Mouse (Mus musculus) neural tube, embryonic 13.5 days (tissue): ENCODE results near the gene Mapk8ip3. TPM values are rescaled to one million over a fixed set of nuclear protein-coding genes. Genes with fewer than 3 reads are reported as not detected.

Source experiments
- ATAC-seq: fragments of 200-750 bp; cut with Nextera tagmentation; 2 replicates; pipeline ENCODE4 v1.8.0; 2017; ENCODE audit warnings: low read depth, mild to moderate bottlenecking, moderate TSS enrichment, moderate library complexity
- H3K27ac ChIP-seq: fragments of 300-500 bp; sonication (generic); replicated peaks from 2 replicates; pipeline ENCODE4 v1.5.1; 2015; ENCODE audit warnings: moderate library complexity, mild to moderate bottlenecking, inconsistent platforms
- H3K27me3 ChIP-seq: fragments of 300-500 bp; sonication (generic); 2 replicates; pipeline ENCODE4 v1.6.1; 2015; ENCODE audit warnings: mild to moderate bottlenecking, inconsistent platforms
- H3K36me3 ChIP-seq: fragments of 300-500 bp; sonication (generic); 2 replicates; pipeline ENCODE4 v1.6.1; 2015; ENCODE audit warnings: mild to moderate bottlenecking, inconsistent platforms
- H3K4me1 ChIP-seq: fragments of 300-500 bp; sonication (generic); replicated peaks from 2 replicates; pipeline ENCODE4 v1.6.1; 2015; ENCODE audit warnings: inconsistent platforms
- H3K4me2 ChIP-seq: fragments of 300-500 bp; sonication (generic); 2 replicates; pipeline ENCODE4 v1.6.1; 2015; ENCODE audit warnings: inconsistent platforms, mild to moderate bottlenecking, moderate library complexity
- H3K4me3 ChIP-seq: fragments of 300-500 bp; sonication (generic); 2 replicates; pipeline ENCODE4 v1.5.1; 2015; ENCODE audit warnings: mild to moderate bottlenecking, inconsistent platforms
- H3K9ac ChIP-seq: fragments of 300-500 bp; sonication (generic); 2 replicates; pipeline ENCODE4 v1.6.1; 2015; ENCODE audit warnings: moderate library complexity, mild to moderate bottlenecking, inconsistent platforms
- H3K9me3 ChIP-seq: fragments of 300-500 bp; sonication (generic); 2 replicates; pipeline ENCODE4 v1.6.1; 2016; ENCODE audit warnings: inconsistent platforms
- WGBS: fragments of 180-500 bp; shearing (Covaris S2); methylation state at CpG from one replicate; pipeline ENCODE4 v1.1.7; 2015; 5-methylcytosine and 5-hydroxymethylcytosine counted together
- polyA plus RNA-seq: library from polyadenylated mRNA; unstranded; fragments of >200 nt; fragmentation: Nextera tagmentation; extraction: Ambion mirVana; gene quantifications from 2 replicates; pipeline ENCODE4 v1.2.1, GENCODE M21; 2015

The Mapk8ip3 gene
- polyA plus RNA-seq, 1 experiment from 2014 or later, result 85.8 TPM

GRCm38 (mm10) chr17:24935666-24936065, 1.1 kb downstream of the Mapk8ip3 start:
- peaks cover 34% of the 10 kb centered on the region for H3K4me1 ChIP-seq
- H3K9me3 ChIP-seq, result no peaks in the 10 kb centered on the region
- H3K9ac ChIP-seq, result peak overlapping the region; percentile 98
- no peaks in the 10 kb centered on the region for H3K27me3 ChIP-seq
- no peak for ATAC-seq
- H3K36me3 ChIP-seq, result peaks cover 20% of the 10 kb centered on the region
- H3K4me3 ChIP-seq, result peak overlapping the region; percentile 80
- H3K4me2 ChIP-seq, result peak overlapping the region; percentile 93
- no peak overlapping the region; the same call in 1 of the 2 replicates for H3K27ac ChIP-seq

- H3K36me3 ChIP-seq, result peaks cover 20% of the 10 kb centered on the region
- peaks cover 34% of the 10 kb centered on the region for H3K4me1 ChIP-seq
- peak overlapping the region; percentile 93 for H3K4me2 ChIP-seq
- ATAC-seq, result no peak
- no peak overlapping the region for H3K27ac ChIP-seq
- 89% methylated on average over 4 of the region's 4 CpGs for WGBS
- no peaks in the 10 kb centered on the region for H3K9me3 ChIP-seq
- H3K9ac ChIP-seq, result peak overlapping the region; percentile 98
- H3K4me3 ChIP-seq, result peak overlapping the region; percentile 80
- no peaks in the 10 kb centered on the region for H3K27me3 ChIP-seq
Measured at GRCm38 (mm10) chr17:24934926-24935325, 1.9 kb downstream of the Mapk8ip3 start.

GRCm38 (mm10) chr17:24933163-24933562, 3.6 kb downstream of the Mapk8ip3 start:
- Histone ChIP-seq H3K36me3 (peaks cover 20% of the 10 kb centered on the region), H3K9me3 (no peaks in the 10 kb centered on the region), H3K27me3 (no peaks in the 10 kb centered on the region), H3K4me2 (no peak overlapping the region), H3K4me3 (no peak overlapping the region), H3K27ac (no peak overlapping the region), H3K9ac (peak overlapping the region; percentile 48; the same call in 1 of the 2 replicates), H3K4me1 (peaks cover 34% of the 10 kb centered on the region)
- WGBS, result 75% methylated on average over 4 of the region's 4 CpGs
- ATAC-seq, result no peak

GRCm38 (mm10) chr17:24932431-24932830, 4.3 kb downstream of the Mapk8ip3 start:
- no peak overlapping the region for H3K9ac ChIP-seq
- H3K4me2 ChIP-seq, result no peak overlapping the region
- H3K4me1 ChIP-seq, result peaks cover 34% of the 10 kb centered on the region
- no peaks in the 10 kb centered on the region for H3K27me3 ChIP-seq
- H3K27ac ChIP-seq, result no peak overlapping the region
- ATAC-seq, result no peak
- peaks cover 25% of the 10 kb centered on the region for H3K36me3 ChIP-seq
- H3K4me3 ChIP-seq, result no peak overlapping the region
- H3K9me3 ChIP-seq, result no peaks in the 10 kb centered on the region
- WGBS, result 97% methylated on average over 4 of the region's 4 CpGs

DNA sequence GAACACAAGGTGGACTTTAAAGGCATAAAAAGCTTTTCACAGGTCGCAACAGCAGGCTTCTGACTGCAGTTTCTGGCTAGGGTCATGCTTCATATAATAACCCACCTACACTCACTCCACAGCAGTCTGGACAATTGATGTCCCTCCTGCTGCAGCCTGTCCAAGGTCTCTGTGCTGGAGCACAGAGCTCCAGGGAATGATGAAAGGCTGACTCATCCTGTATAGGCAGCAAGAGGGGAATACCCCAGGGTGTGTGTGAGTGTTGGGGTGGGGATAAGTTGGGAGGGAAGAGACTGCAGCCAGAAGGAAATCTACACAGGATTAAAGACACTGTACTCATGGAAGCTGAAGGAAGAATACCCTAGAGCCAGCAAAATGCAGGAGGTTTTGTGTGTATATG, 7.3 kb downstream of the Mapk8ip3 start:
- Histone ChIP-seq H3K36me3 (peaks cover 54% of the 10 kb centered on the region), H3K4me3 (no peak overlapping the region), H3K27me3 (no peaks in the 10 kb centered on the region), H3K9me3 (no peaks in the 10 kb centered on the region), H3K27ac (no peak overlapping the region), H3K4me2 (no peak overlapping the region), H3K9ac (no peak overlapping the region), H3K4me1 (peaks cover 17% of the 10 kb centered on the region)
- no peak for ATAC-seq
- 94% methylated on average over 1 of the region's 1 CpGs for WGBS

DNA sequence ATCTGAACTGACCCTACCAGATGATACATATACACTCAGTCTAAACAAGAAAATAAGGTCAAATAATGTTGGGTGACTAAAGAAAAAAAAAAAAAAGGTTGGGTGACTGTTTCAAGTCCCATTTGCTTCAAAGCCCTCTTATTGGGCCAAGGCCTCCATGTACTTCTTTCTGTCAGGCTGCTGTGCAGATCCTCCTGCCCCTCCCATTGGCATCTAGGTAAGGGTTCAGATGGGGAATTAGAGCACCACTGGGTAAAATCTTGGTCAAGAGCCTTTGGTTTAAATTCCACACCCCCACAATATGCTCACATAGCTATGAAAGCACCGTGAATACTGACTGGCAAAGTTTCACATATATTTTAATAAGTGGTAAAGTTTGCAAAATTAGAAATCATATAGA, 13.5 kb downstream of the Mapk8ip3 start:
- ATAC-seq, result no peak
- WGBS, result 94% methylated on average over 1 of the region's 1 CpGs
- Histone ChIP-seq H3K27ac (no peak overlapping the region), H3K4me2 (no peak overlapping the region), H3K4me3 (no peak overlapping the region), H3K9ac (no peak overlapping the region), H3K27me3 (no peaks in the 10 kb centered on the region), H3K4me1 (no peaks in the 10 kb centered on the region), H3K36me3 (peaks cover 96% of the 10 kb centered on the region), H3K9me3 (no peaks in the 10 kb centered on the region)

DNA sequence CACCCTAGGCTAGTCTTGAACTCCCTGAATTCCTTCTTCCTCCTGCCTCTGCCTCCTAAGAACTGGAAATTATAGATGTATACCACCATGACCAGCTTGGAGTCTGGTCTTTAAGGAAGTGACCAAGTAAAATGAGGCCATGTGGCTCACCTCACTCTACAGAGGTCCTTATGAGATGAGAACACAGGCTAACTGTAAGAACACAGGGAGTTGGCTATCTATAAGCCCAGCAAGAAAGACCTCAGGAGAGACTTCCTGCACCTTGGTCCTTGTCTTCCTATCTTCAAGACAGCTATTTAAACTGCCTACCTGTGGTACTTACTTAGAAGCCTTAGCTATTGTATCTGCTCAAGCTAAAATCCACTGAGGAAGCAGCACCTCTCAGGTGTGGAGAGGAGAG, 22.8 kb downstream of the Mapk8ip3 start:
- H3K4me3 ChIP-seq, result no peak overlapping the region
- no peak overlapping the region for H3K27ac ChIP-seq
- no peak overlapping the region for H3K9ac ChIP-seq
- H3K4me1 ChIP-seq, result no peaks in the 10 kb centered on the region
- H3K27me3 ChIP-seq, result no peaks in the 10 kb centered on the region
- H3K4me2 ChIP-seq, result no peak overlapping the region
- H3K36me3 ChIP-seq, result peaks cover 98% of the 10 kb centered on the region
- H3K9me3 ChIP-seq, result no peaks in the 10 kb centered on the region
- ATAC-seq, result no peak

DNA sequence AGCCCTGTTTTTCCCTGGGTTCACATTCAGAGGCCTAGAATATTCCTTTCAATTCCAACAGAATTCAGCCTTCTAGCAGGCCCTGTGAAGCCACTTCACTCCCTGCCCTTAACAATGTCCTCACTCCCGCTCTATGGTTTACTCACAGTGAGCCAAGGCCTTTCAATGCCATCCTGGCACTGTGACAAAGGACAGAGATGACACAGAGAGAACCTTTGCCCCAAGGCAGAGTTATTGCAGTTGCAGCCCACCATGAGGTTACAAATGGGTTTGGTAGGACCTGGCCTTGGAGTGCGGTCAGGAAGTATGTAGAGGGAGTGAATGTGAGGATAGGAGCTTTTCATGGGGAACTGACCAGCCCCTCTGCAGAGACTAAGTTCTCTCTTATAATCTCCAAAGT, 29.2 kb downstream of the Mapk8ip3 start:
- Histone ChIP-seq H3K4me2 (no peak overlapping the region), H3K27me3 (no peaks in the 10 kb centered on the region), H3K9ac (no peak overlapping the region), H3K4me3 (no peak overlapping the region), H3K27ac (no peak overlapping the region), H3K4me1 (no peaks in the 10 kb centered on the region), H3K36me3 (peaks cover 100% of the 10 kb centered on the region), H3K9me3 (no peaks in the 10 kb centered on the region)
- WGBS, result 96% methylated on average over 2 of the region's 2 CpGs
- ATAC-seq, result no peak

GRCm38 (mm10) chr17:24903767-24904166, 33.0 kb downstream of the Mapk8ip3 start:
- H3K27ac ChIP-seq, result no peak overlapping the region
- no peak for ATAC-seq
- H3K9me3 ChIP-seq, result no peaks in the 10 kb centered on the region
- H3K4me1 ChIP-seq, result no peaks in the 10 kb centered on the region
- H3K9ac ChIP-seq, result no peak overlapping the region
- peaks cover 100% of the 10 kb centered on the region for H3K36me3 ChIP-seq
- WGBS, result 97% methylated on average over 9 of the region's 9 CpGs
- H3K4me2 ChIP-seq, result no peak overlapping the region
- no peaks in the 10 kb centered on the region for H3K27me3 ChIP-seq
- no peak overlapping the region for H3K4me3 ChIP-seq

DNA sequence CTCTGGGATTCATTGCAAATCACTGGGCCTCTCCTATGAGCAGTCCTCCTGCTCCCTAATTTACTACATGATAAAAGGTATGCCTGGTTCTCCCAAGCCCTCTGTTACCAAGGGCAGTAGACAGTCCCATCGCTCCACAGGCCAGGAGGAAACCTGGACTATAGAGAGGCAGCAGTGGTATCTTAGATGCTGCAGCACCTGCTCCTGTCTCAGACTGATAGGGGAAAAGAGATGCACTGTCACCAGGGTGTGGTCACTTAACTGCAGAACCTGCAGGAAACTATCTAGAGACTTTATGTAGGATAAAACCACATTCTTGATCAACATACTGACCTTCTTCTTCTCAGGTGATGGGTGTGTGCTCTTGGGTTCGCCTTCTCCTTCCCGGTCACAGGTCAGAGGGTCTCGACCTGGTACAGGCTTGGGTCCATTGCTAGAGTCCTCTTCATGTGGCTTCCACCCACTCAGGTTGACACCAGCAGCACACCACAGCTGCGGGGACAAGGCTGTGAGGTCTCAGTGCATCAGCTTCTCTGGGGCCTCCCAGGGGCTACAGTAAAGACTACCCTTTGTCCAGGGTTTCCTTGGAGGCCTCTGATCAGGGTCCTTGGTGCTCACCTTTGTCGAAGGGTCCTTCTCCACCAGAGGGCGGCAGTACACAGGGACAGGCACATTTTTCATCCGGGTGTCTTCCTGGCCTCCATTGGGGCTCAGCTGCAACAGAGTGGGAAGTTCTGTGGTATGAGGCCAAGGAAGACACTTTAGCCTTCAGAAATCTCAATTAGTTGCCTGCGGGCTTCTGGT, 33.9 kb downstream of the Mapk8ip3 start:
- peaks cover 100% of the 10 kb centered on the region for H3K36me3 ChIP-seq
- H3K4me3 ChIP-seq, result no peak overlapping the region
- WGBS, result 69% methylated on average over 9 of the region's 9 CpGs
- peaks cover 8% of the 10 kb centered on the region for H3K4me1 ChIP-seq
- no peak overlapping the region for H3K4me2 ChIP-seq
- no peak for ATAC-seq
- no peaks in the 10 kb centered on the region for H3K27me3 ChIP-seq
- no peak overlapping the region for H3K27ac ChIP-seq
- no peak overlapping the region for H3K9ac ChIP-seq
- H3K9me3 ChIP-seq, result no peaks in the 10 kb centered on the region

DNA sequence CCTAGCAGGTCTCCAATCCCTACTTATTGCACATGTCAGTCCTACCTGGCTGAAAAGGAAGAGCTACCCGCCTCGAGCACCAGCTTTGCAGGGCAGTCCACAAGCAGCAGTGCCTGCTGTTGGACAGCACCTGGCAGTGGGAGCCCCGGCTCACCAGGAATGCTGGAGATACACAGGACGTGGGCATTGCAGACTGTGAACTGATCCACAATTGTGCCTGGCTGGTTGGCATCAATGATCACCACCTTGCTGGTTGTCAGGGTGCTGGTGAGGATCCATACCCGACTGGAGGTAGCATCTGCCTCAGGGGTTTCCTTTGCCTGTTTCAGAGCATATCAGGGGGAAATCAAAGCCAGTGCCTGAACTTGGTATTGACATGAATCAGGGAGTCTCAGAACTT, 34.7 kb downstream of the Mapk8ip3 start:
- Histone ChIP-seq H3K4me2 (no peak overlapping the region), H3K9ac (no peak overlapping the region), H3K9me3 (no peaks in the 10 kb centered on the region), H3K27me3 (no peaks in the 10 kb centered on the region), H3K4me1 (peaks cover 15% of the 10 kb centered on the region), H3K27ac (no peak overlapping the region), H3K36me3 (peaks cover 100% of the 10 kb centered on the region), H3K4me3 (no peak overlapping the region)
- 95% methylated on average over 5 of the region's 5 CpGs for WGBS
- no peak for ATAC-seq

DNA sequence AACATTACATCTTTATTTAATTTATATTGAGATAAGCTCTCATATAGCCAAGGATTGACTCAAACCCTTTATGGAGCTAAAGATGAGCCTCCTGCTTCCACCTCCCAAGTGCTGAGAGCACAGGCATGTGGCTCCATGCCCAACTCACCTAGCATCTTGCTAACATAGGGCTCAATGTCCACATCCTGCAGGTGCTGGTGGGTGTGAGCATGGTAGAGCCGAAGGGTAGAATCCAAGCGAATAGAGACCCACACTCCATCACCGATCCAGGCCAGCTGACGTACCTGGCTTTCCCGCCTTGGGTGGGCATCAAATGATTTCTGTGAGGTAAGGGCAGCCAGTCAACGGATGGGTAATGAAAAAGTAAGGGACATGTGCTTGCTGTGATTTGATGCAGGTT, 36.8 kb downstream of the Mapk8ip3 start:
- H3K4me3 ChIP-seq, result no peak overlapping the region
- H3K9me3 ChIP-seq, result no peaks in the 10 kb centered on the region
- H3K4me1 ChIP-seq, result peaks cover 33% of the 10 kb centered on the region
- no peak overlapping the region for H3K27ac ChIP-seq
- H3K36me3 ChIP-seq, result peaks cover 80% of the 10 kb centered on the region
- H3K4me2 ChIP-seq, result no peak overlapping the region
- H3K9ac ChIP-seq, result no peak overlapping the region
- ATAC-seq, result no peak
- 94% methylated on average over 6 of the region's 6 CpGs for WGBS
- H3K27me3 ChIP-seq, result no peaks in the 10 kb centered on the region

- Histone ChIP-seq H3K27ac (no peak overlapping the region), H3K4me3 (no peak overlapping the region), H3K4me1 (peaks cover 38% of the 10 kb centered on the region), H3K9me3 (no peaks in the 10 kb centered on the region), H3K9ac (no peak overlapping the region), H3K27me3 (no peaks in the 10 kb centered on the region), H3K36me3 (peaks cover 72% of the 10 kb centered on the region), H3K4me2 (no peak overlapping the region)
- no peak for ATAC-seq
- WGBS, result 90% methylated on average over 5 of the region's 5 CpGs
Measured at GRCm38 (mm10) chr17:24899153-24899552, 37.6 kb downstream of the Mapk8ip3 start.
